Mouse (Mus musculus) retina, embryonic 14.5 days (tissue): ENCODE data around the gene Il20rb.

Experiments
- DNase-seq: peaks from one replicate; pipeline ENCODE4 v3.0.0-alpha.2; 2015; ENCODE audit warnings: low spot score

The Il20rb gene

GRCm38 (mm10) chr9:100419644-100420043 lies 66.9 kb downstream of the Il20rb start:
- no peak for DNase-seq

- DNase-seq, result no peak
Observed at GRCm38 (mm10) chr9:100419103-100419502, 67.5 kb downstream of the Il20rb start.

GRCm38 (mm10) chr9:100416756-100417155 lies 69.8 kb downstream of the Il20rb start:
- DNase-seq, result no peak

- DNase-seq, result no peak
Observed at GRCm38 (mm10) chr9:100416299-100416698, 70.3 kb downstream of the Il20rb start.

GRCm38 (mm10) chr9:100415328-100415979 lies 71.1 kb downstream of the Il20rb start:
- DNase-seq, result no peak
